Mouse (Mus musculus): ENCODE results near the gene Ndufb10. TPM values are rescaled to one million over a fixed set of nuclear protein-coding genes. Genes with fewer than 3 reads are reported as not detected.

Ndufb10 gene
- polyA plus RNA-seq (2014; fragmentation: Illumina TruSeq; extraction: RNeasy Lipid Tissue Mini Kit (QIAGEN cat#74804); ENCODE audit: low read depth, low replicate concordance), result 96.4 TPM

DNA sequence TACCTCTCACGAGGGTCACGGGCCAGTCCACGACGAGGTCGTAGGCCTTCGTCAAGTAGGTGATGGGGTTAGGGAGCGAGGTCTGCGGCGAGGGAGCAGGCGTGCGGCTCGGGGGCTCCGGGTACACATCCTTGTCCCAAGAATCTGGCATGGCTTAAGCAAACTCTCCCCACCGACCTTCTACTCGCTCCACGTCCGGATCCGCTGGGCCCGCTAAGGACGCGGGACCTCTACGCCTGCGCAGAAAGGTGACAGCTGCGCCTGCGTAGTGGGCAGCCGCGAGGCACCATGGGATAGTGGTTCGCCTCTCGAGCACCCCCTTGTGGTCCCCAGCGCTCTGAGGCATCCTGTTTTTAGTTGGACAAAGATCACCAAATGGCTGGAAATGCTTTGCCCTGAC, at the start of gene Ndufb10:
Gene Ndufb10 (minus strand): TSS at position 295 of the 400 bp plus-strand sequence.

DNA sequence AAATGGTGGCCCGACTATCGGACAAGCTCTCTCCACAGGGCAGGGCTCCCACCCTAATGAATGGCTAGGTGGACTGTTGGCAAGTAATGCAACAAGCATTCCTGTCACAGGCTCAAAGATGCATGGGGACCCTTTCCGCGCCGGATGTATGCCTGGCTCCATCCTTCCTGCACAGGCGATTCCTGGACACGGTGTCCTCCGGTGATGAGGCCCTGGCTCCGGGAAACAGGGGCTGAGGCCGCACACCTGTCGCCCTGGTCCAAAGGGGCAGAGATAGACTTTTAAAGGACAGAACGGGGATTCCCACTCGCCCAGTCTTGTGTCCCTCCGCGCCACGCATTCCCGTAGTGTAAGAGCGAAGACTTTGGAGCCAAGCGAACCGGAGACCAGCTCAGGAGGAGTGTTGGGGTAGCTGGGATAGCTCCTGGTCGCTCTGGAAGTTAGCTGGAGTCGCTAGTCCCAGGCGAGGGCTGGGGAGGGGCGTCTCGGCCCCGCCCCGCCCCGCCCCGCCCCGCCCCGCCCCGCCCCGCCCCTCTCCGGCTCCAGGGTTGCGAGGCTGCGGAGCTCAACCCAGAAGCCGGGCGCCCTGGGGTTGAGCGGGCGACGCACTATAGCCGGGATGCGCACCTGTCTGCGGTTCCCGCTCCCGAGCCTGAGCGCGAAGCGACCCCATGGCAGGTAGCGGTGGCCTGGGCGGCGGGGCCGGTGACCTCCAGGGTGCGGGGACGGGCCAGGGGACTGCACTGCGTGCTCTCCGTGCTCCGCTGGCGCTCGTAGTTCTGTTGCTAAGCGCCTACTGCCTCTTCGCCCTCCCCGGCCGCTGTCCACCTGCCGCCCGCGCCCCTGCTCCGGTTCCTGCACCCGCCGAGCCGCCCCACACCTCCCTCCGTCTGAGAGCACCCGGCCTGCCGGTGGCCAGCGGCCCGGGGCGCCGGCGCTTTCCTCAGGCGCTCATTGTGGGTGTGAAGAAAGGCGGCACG, 28.4 kb upstream of the Ndufb10 start, which contains the start of gene Hs3st6:
Gene Hs3st6 (plus strand): TSS at position 574 of the 980 bp plus-strand sequence.

DNA sequence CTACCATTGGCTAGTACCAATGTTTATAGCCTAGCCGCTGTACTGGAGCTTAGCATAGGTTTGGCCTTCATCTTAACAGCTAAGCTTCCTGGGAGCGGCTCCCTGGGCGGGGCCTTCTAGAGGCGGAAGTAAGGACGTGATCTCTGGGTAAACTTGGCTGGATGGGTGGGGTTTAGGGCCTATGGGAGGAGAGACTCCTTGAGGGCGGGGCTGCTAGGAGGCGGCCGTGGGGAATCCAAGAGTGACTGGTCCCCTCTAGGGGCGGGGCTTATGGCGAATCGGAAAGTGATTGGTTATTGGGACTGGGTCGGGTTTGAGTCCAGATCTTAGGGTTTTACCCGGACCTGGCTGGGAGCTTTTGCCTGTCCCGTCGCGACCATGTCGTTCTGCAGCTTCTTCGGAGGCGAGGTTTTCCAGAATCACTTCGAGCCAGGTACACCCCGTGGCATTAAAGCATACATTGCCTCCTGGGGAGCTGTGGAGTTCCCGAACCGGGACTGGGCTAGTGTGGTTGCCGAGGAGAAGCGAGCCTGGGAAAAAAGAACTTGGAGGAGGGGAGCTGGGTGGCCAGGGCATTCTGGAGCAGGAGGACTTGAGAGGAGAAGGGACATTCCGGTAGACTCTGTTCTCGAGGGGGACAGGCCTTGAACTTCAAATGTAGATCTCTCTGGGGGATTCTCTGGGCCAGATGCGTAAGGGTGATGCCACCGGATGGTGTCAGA, 12.2 kb upstream of the Ndufb10 start, which contains the start of gene Msrb1:
Gene Msrb1 (plus strand): TSS at position 313 of the 722 bp plus-strand sequence.

DNA sequence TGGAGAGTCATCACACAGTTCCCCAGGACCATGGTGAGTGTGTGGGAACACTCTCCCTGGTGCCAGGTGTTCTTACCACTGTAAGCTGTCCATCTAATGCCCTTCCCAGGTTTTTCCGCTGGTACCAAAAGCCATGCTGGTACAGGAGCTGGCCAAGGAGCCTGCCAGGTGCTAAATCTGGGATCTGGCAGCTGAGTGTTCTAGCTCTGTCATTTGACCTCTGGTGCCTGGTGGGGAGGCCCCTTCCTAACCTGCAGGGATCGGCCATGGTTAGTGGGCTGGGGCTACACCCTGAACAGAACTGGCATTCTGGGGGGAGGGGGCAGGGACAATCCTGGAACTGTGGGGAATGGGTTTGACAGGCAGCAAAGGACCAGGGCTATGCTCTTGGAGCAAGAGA, 3.3 kb upstream of the Ndufb10 start, which contains the start of gene Rpl3l:
Gene Rpl3l (plus strand): TSS at position 203 of the 400 bp plus-strand sequence.

DNA sequence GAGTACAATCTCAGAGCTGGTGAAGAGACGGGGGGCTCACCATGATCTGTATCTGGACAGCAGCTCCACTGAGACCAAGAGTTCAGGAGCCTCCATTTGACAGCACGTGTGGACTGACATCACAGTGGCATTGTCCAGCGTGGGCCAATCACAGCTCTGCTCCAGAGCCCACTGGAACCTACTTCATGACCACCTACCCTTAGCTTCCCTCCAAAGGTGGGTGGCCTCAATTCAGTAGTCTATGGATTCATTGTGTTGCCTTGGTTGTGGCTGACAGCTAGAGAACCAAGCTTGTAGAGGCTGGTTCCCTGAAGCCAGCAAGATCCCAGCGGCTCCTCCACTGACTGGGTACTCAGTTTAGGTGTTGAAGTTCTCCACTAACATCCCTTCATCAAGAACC, 6.3 kb downstream of the Ndufb10 start, which contains the start of the genes Rnf151 and Rps2:
Gene Rnf151 (minus strand): TSS at position 121 of the 400 bp plus-strand sequence.
Gene Rps2 (plus strand): TSS at position 174 of the 400 bp plus-strand sequence.

DNA sequence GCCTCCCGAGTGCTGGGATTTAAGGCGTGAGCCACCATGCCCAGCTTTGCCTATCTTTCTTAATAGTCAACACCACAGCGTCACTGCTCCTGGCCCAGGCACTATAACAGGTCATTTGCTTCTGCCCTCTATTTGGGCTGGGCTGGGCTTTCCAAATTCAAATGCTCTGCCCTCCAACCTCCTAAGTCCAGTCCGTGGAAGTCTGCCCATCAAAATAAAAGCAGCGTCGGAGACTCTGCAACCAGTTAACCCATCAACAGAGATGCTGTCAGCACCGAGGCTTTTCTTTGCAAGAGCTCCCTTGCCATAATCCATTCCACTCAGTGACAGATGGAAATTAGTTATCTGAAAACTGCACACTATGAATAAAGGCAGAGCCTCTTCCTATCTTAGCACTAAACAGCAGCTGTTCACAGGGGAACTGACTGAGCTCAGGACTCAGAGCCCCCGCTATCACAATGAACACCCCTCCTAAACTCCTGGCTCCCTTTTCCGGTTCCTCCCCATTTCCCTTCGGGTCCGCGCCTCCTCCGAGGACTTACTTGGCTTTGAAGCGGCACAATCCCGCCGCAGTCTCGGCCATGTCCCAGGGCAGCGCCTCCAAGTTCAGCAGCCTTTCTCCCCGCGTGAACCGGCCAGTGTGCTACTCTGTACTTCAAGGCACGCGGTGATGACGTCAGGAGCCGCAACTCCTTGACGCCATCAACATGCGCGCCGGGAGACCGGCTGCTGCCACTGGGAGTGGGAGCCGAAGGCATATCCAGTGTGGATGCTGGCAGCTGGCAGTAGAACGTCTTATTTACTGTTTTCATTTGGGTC, 17.1 kb downstream of the Ndufb10 start, which contains the start of gene Tbl3:
Gene Tbl3 (minus strand): TSS at position 679 of the 819 bp plus-strand sequence.

DNA sequence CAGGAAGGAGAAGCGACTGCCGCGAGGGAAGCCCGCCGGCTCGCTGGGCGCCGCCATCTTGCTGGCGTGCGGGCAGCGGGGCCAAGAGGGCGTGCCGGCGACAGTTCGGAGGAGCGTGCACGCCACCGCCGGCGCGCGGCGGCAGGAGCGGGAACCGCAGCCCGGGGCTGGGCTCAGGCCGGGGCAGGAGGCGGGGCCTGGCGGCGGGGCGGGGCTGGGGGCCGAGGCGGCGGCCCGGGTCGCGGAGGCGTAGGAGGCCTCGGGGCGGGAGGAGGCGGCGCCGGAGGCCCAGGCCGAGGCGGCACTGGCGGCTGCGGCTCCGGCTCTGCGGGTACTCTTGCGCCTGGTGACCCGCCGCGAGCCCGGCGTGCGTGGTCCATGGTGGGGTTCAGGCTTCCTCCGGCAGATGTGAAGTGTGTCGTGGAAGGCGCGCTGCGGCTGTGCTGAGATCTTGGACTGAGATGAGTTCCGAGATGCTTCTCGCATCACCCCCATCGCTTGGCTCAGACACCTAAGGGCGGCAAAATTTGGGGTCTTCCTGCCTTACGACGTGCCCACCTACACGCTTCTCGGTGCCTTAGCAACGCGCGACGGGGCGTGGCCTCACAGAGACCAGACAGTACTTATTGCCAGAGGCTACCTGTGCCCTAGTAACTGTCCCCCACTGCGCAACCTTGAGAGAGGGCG, 28.1 kb downstream of the Ndufb10 start, which contains the start of the genes Gfer and Noxo1:
Gene Gfer (minus strand): TSS at position 146 of the 687 bp plus-strand sequence.
Gene Noxo1 (plus strand): TSS at position 224 of the 687 bp plus-strand sequence.

DNA sequence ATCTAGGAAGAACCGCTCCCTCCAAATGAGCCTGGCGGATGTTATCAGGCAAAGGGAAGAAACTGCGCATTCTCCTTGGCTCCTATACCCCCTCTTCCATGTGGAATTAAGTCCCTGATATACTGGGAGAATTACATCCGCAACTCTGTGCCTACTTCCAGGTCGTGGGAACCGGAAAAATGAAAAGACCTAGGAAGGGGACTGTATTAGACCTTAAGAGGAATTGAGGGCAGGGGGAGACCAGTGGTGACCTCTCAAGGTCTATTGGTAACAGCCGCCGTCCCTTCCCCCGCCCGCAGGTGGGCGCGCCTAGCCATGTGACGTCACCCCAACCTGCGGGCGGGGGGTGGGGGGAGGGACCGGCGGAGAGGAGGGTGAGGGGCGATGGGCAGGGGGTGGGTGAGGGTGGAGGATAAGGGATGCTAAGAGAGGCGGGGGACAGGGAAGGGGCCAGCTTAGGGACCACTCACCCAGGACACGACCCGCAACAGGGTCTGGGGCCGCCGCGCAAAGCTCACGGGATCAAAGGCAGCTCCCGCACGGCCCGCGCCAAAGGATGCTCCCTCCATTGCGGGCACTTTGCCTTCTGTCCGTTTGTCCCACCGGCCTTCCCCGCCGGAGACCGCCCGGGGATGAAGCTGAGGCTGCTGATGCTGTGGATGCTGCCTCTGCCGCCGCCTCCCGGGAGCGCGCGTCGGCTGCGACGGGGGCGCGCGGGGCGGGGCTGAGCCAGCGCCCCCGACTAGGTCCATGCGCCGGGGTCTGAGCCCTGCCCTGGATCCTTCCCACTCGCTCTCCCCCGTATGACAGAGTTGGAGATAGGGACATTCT, 34.8 kb downstream of the Ndufb10 start, which contains the start of gene Syngr3:
Gene Syngr3 (minus strand): TSS at position 705 of the 831 bp plus-strand sequence.

Other genes with a start within 250 kb of the Ndufb10 start
- gene Mlst8, start 245.4 kb downstream of the Ndufb10 start, polyA plus RNA-seq (2014; fragmentation: Illumina TruSeq; extraction: RNeasy Lipid Tissue Mini Kit (QIAGEN cat#74804); ENCODE audit: low read depth, low replicate concordance), result 3.3 TPM
- 0.09 TPM for gene Caskin1, start 235.9 kb downstream of the Ndufb10 start, polyA plus RNA-seq (2014; fragmentation: Illumina TruSeq; extraction: RNeasy Lipid Tissue Mini Kit (QIAGEN cat#74804); ENCODE audit: low read depth, low replicate concordance)
- gene Traf7, start 196.5 kb downstream of the Ndufb10 start, polyA plus RNA-seq (2014; fragmentation: Illumina TruSeq; extraction: RNeasy Lipid Tissue Mini Kit (QIAGEN cat#74804); ENCODE audit: low read depth, low replicate concordance), result 12.6 TPM
- gene Rab26, start 190.3 kb downstream of the Ndufb10 start, polyA plus RNA-seq (2014; fragmentation: Illumina TruSeq; extraction: RNeasy Lipid Tissue Mini Kit (QIAGEN cat#74804); ENCODE audit: low read depth, low replicate concordance), result 0.35 TPM
- 12.2 TPM for gene Pkd1, start 174.6 kb downstream of the Ndufb10 start, polyA plus RNA-seq (2014; fragmentation: Illumina TruSeq; extraction: RNeasy Lipid Tissue Mini Kit (QIAGEN cat#74804); ENCODE audit: low read depth, low replicate concordance)
- 12.6 TPM for gene Tsc2, start 91.8 kb downstream of the Ndufb10 start, polyA plus RNA-seq (2014; fragmentation: Illumina TruSeq; extraction: RNeasy Lipid Tissue Mini Kit (QIAGEN cat#74804); ENCODE audit: low read depth, low replicate concordance)
- gene Nthl1, start 91.8 kb downstream of the Ndufb10 start, polyA plus RNA-seq (2014; fragmentation: Illumina TruSeq; extraction: RNeasy Lipid Tissue Mini Kit (QIAGEN cat#74804); ENCODE audit: low read depth, low replicate concordance), result 0.35 TPM
- gene Slc9a3r2, start 74.2 kb downstream of the Ndufb10 start, polyA plus RNA-seq (2014; fragmentation: Illumina TruSeq; extraction: RNeasy Lipid Tissue Mini Kit (QIAGEN cat#74804); ENCODE audit: low read depth, low replicate concordance), result 6.4 TPM
- gene Npw, start 66.0 kb downstream of the Ndufb10 start, polyA plus RNA-seq (2014; fragmentation: Illumina TruSeq; extraction: RNeasy Lipid Tissue Mini Kit (QIAGEN cat#74804); ENCODE audit: low read depth, low replicate concordance), result not detected
- 3.1 TPM for gene Zfp598, start 54.8 kb downstream of the Ndufb10 start, polyA plus RNA-seq (2014; fragmentation: Illumina TruSeq; extraction: RNeasy Lipid Tissue Mini Kit (QIAGEN cat#74804); ENCODE audit: low read depth, low replicate concordance)
- 1.1 TPM for gene Syngr3, start 34.5 kb downstream of the Ndufb10 start, polyA plus RNA-seq (2014; fragmentation: Illumina TruSeq; extraction: RNeasy Lipid Tissue Mini Kit (QIAGEN cat#74804); ENCODE audit: low read depth, low replicate concordance)
- gene Gfer, start 28.3 kb downstream of the Ndufb10 start, polyA plus RNA-seq (2014; fragmentation: Illumina TruSeq; extraction: RNeasy Lipid Tissue Mini Kit (QIAGEN cat#74804); ENCODE audit: low read depth, low replicate concordance), result 13.7 TPM
- gene Noxo1, start 28.2 kb downstream of the Ndufb10 start, polyA plus RNA-seq (2014; fragmentation: Illumina TruSeq; extraction: RNeasy Lipid Tissue Mini Kit (QIAGEN cat#74804); ENCODE audit: low read depth, low replicate concordance), result 14.0 TPM
- not detected for gene Tbl3, start 16.8 kb downstream of the Ndufb10 start, polyA plus RNA-seq (2014; fragmentation: Illumina TruSeq; extraction: RNeasy Lipid Tissue Mini Kit (QIAGEN cat#74804); ENCODE audit: low read depth, low replicate concordance)
- gene Rnf151, start 6.4 kb downstream of the Ndufb10 start, polyA plus RNA-seq (2014; fragmentation: Illumina TruSeq; extraction: RNeasy Lipid Tissue Mini Kit (QIAGEN cat#74804); ENCODE audit: low read depth, low replicate concordance), result not detected
- 513 TPM for gene Rps2, start 6.4 kb downstream of the Ndufb10 start, polyA plus RNA-seq (2014; fragmentation: Illumina TruSeq; extraction: RNeasy Lipid Tissue Mini Kit (QIAGEN cat#74804); ENCODE audit: low read depth, low replicate concordance)
- gene Rpl3l, start 3.3 kb upstream of the Ndufb10 start, polyA plus RNA-seq (2014; fragmentation: Illumina TruSeq; extraction: RNeasy Lipid Tissue Mini Kit (QIAGEN cat#74804); ENCODE audit: low read depth, low replicate concordance), result not detected
- gene Msrb1, start 12.2 kb upstream of the Ndufb10 start, polyA plus RNA-seq (2014; fragmentation: Illumina TruSeq; extraction: RNeasy Lipid Tissue Mini Kit (QIAGEN cat#74804); ENCODE audit: low read depth, low replicate concordance), result 5.8 TPM
- gene Hs3st6, start 28.5 kb upstream of the Ndufb10 start, polyA plus RNA-seq (2014; fragmentation: Illumina TruSeq; extraction: RNeasy Lipid Tissue Mini Kit (QIAGEN cat#74804); ENCODE audit: low read depth, low replicate concordance), result not detected
- gene Meiob, start 79.8 kb upstream of the Ndufb10 start, polyA plus RNA-seq (2014; fragmentation: Illumina TruSeq; extraction: RNeasy Lipid Tissue Mini Kit (QIAGEN cat#74804); ENCODE audit: low read depth, low replicate concordance), result 0.95 TPM
- 10.6 TPM for gene Hagh, start 115.7 kb upstream of the Ndufb10 start, polyA plus RNA-seq (2014; fragmentation: Illumina TruSeq; extraction: RNeasy Lipid Tissue Mini Kit (QIAGEN cat#74804); ENCODE audit: low read depth, low replicate concordance)
- 194 TPM for gene Fahd1, start 125.9 kb upstream of the Ndufb10 start, polyA plus RNA-seq (2014; fragmentation: Illumina TruSeq; extraction: RNeasy Lipid Tissue Mini Kit (QIAGEN cat#74804); ENCODE audit: low read depth, low replicate concordance)
- gene Igfals, start 141.5 kb upstream of the Ndufb10 start, polyA plus RNA-seq (2014; fragmentation: Illumina TruSeq; extraction: RNeasy Lipid Tissue Mini Kit (QIAGEN cat#74804); ENCODE audit: low read depth, low replicate concordance), result not detected
- gene Nubp2, start 161.9 kb upstream of the Ndufb10 start, polyA plus RNA-seq (2014; fragmentation: Illumina TruSeq; extraction: RNeasy Lipid Tissue Mini Kit (QIAGEN cat#74804); ENCODE audit: low read depth, low replicate concordance), result 2.7 TPM
- gene Spsb3, start 162.2 kb upstream of the Ndufb10 start, polyA plus RNA-seq (2014; fragmentation: Illumina TruSeq; extraction: RNeasy Lipid Tissue Mini Kit (QIAGEN cat#74804); ENCODE audit: low read depth, low replicate concordance), result not detected
- gene Eme2, start 170.6 kb upstream of the Ndufb10 start, polyA plus RNA-seq (2014; fragmentation: Illumina TruSeq; extraction: RNeasy Lipid Tissue Mini Kit (QIAGEN cat#74804); ENCODE audit: low read depth, low replicate concordance), result 2.0 TPM
- gene Mrps34, start 170.6 kb upstream of the Ndufb10 start, polyA plus RNA-seq (2014; fragmentation: Illumina TruSeq; extraction: RNeasy Lipid Tissue Mini Kit (QIAGEN cat#74804); ENCODE audit: low read depth, low replicate concordance), result 1.8 TPM
- 1.0 TPM for gene Nme3, start 172.0 kb upstream of the Ndufb10 start, polyA plus RNA-seq (2014; fragmentation: Illumina TruSeq; extraction: RNeasy Lipid Tissue Mini Kit (QIAGEN cat#74804); ENCODE audit: low read depth, low replicate concordance)
- gene Mapk8ip3, start 212.5 kb upstream of the Ndufb10 start, polyA plus RNA-seq (2014; fragmentation: Illumina TruSeq; extraction: RNeasy Lipid Tissue Mini Kit (QIAGEN cat#74804); ENCODE audit: low read depth, low replicate concordance), result 7.2 TPM
- gene Jpt2, start 236.2 kb upstream of the Ndufb10 start, polyA plus RNA-seq (2014; fragmentation: Illumina TruSeq; extraction: RNeasy Lipid Tissue Mini Kit (QIAGEN cat#74804); ENCODE audit: low read depth, low replicate concordance), result 62.0 TPM

Measured in sigmoid colon, adult 10 weeks (tissue).